Mouse (Mus musculus) adipocyte (in vitro differentiated cells): ENCODE measurements around the gene Saa2.

Experiments
- DNase-seq: peaks from one replicate; pipeline ENCODE4 v3.0.0-alpha.2; 2016; ENCODE audit warnings: low spot score

Saa2 gene

GRCm38 (mm10) chr7:46762601-46763000 is 11.0 kb downstream of the Saa2 start:
- no peak for DNase-seq

GRCm38 (mm10) chr7:46764672-46765071 is 13.1 kb downstream of the Saa2 start:
- DNase-seq = no peak

GRCm38 (mm10) chr7:46767371-46767770 is 15.8 kb downstream of the Saa2 start:
- peak; percentile 35 for DNase-seq

GRCm38 (mm10) chr7:46768451-46768850 is 16.9 kb downstream of the Saa2 start:
- DNase-seq = no peak

GRCm38 (mm10) chr7:46770706-46771105 is 19.1 kb downstream of the Saa2 start:
- peak; percentile 78 for DNase-seq

- no peak for DNase-seq
Measured at GRCm38 (mm10) chr7:46789177-46789849, 37.7 kb downstream of the Saa2 start.

GRCm38 (mm10) chr7:46793871-46794270 is 42.3 kb downstream of the Saa2 start:
- no peak for DNase-seq

GRCm38 (mm10) chr7:46795287-46796205 is 44.0 kb downstream of the Saa2 start, which contains the start of the genes Hps5 and Gtf2h1:
Gene Hps5, minus strand, starts transcription at chr7:46796064.
Gene Gtf2h1, plus strand, starts transcription at chr7:46796103.
- DNase-seq = peak; percentile 94

GRCm38 (mm10) chr7:46796206-46796679 is 44.7 kb downstream of the Saa2 start:
- DNase-seq = no peak

- DNase-seq = no peak
Measured at GRCm38 (mm10) chr7:46796779-46797178, 45.2 kb downstream of the Saa2 start.
